Mouse (Mus musculus): ENCODE measurements around the gene Jakmip3. TPM values are rescaled to one million over a fixed set of nuclear protein-coding genes. Genes with fewer than 3 reads are reported as not detected.

Jakmip3 gene
- polyA plus RNA-seq, 1 experiment: not detected

- no peak overlapping the region for H3K27ac ChIP-seq (replicated peaks; ENCODE audit: low read depth, low read length)
- H3K4me3 ChIP-seq (ENCODE audit: insufficient read depth, low read depth, low read length): no peak overlapping the region
- H3K4me1 ChIP-seq (ENCODE audit: control insufficient read depth, insufficient read depth, insufficient read length, low read length): no peaks in the 10 kb centered on the region
Observed at GRCm38 (mm10) chr7:139119152-139119774, 178.7 kb downstream of the Jakmip3 start.

DNA sequence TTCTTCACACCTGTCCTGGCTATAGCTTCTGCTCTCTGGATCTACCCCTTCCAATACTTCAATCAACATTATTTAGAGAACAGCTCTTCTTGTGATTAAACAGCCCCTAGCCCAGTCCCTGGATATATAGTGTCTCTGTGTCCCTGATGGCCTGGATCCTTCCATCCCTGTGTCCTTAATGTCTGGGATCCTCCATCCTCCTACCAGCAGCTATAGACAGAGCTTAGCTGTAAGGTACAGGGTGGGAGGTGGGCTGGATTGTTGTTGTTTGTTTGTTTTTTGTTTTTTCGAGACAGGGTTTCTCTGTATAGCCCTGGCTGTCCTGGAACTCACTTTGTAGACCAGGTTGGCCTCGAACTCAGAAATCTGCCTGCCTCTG is 179.2 kb downstream of the Jakmip3 start:
- Histone ChIP-seq H3K4me1 (ENCODE audit: control insufficient read depth, insufficient read depth, insufficient read length, low read length) (no peaks in the 10 kb centered on the region), H3K4me3 (ENCODE audit: insufficient read depth, low read depth, low read length) (no peak overlapping the region), H3K27ac (replicated peaks; ENCODE audit: low read depth, low read length) (no peak overlapping the region)

DNA sequence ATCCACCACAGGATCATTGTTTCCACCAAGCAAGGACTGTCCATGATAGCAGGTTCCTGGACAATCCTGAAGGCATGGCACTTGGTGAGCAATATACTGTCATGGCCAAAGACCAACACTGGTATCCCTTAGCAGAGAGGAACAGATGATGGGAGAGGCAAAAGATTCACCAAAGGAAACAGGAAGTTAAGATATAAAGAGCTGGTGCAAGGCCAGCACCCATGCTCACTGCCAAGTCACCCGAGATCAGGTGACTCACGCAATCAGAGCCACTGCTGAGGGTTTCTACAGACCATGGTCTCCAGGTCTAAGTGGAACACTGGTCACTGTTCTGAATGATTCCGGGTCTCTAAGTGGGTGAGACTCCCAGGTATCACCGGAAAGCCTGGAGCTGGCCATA is 185.4 kb downstream of the Jakmip3 start:
- Histone ChIP-seq H3K4me1 (ENCODE audit: control insufficient read depth, insufficient read depth, insufficient read length, low read length) (no peaks in the 10 kb centered on the region), H3K4me3 (ENCODE audit: insufficient read depth, low read depth, low read length) (no peak overlapping the region)

DNA sequence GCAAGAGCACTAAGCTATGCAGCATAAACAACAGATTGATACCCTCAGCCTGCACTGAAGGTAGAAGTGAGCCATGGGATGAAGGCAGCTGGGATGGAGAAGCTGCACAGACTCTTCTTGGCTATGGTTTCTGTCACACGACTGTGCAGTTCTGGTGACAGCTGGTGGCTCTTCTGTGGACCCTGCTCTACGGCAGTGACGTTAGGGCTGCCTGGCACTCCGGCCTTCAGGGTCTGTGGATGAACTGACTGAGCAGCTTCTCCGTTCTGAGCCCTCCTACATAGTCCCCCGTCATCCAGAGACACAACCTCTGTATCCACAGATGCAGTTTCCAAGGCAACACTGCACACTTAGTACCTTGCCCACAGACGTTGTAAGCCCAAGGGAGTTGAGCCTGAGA is 186.0 kb downstream of the Jakmip3 start:
- Histone ChIP-seq H3K27ac (replicated peaks; ENCODE audit: low read depth, low read length) (no peak overlapping the region), H3K4me3 (ENCODE audit: insufficient read depth, low read depth, low read length) (no peak overlapping the region), H3K4me1 (ENCODE audit: control insufficient read depth, insufficient read depth, insufficient read length, low read length) (no peaks in the 10 kb centered on the region)

More for the DNA sequence above, 185.4 kb downstream of the Jakmip3 start:
- no peak overlapping the region for H3K27ac ChIP-seq (replicated peaks; ENCODE audit: low read depth, low read length)

GRCm38 (mm10) chr7:139128994-139129393 is 188.5 kb downstream of the Jakmip3 start:
- H3K27ac ChIP-seq (replicated peaks; ENCODE audit: low read depth, low read length): no peak overlapping the region
- no peak overlapping the region for H3K4me3 ChIP-seq (ENCODE audit: insufficient read depth, low read depth, low read length)
- no peaks in the 10 kb centered on the region for H3K4me1 ChIP-seq (ENCODE audit: control insufficient read depth, insufficient read depth, insufficient read length, low read length)

- Histone ChIP-seq H3K4me3 (ENCODE audit: insufficient read depth, low read depth, low read length) (no peak overlapping the region), H3K27ac (replicated peaks; ENCODE audit: low read depth, low read length) (no peak overlapping the region), H3K4me1 (ENCODE audit: control insufficient read depth, insufficient read depth, insufficient read length, low read length) (no peaks in the 10 kb centered on the region)
Observed at GRCm38 (mm10) chr7:139130361-139130760, 189.8 kb downstream of the Jakmip3 start.

DNA sequence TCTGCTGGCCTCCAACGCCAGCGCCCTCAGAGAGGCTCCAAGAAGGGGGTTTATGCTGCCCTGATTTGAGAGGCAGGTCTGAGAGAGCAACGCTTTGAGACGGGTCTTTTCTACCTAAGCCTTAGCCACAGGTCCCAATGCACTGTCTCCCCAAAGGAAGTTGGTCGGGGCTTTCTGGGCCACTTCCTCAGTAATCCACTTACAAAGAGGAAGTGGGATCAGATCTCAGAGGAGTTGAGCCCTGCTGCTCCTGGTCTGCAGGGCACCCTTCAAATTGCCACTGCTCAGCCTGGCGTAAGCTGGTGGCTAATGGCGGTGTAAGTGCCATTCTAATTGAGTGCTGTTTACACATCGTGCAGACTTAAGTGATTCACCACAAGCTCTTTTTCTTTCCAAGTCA is 191.0 kb downstream of the Jakmip3 start:
- no peak overlapping the region for H3K4me3 ChIP-seq (ENCODE audit: insufficient read depth, low read depth, low read length)
- H3K4me1 ChIP-seq (ENCODE audit: control insufficient read depth, insufficient read depth, insufficient read length, low read length): no peaks in the 10 kb centered on the region
- H3K27ac ChIP-seq (replicated peaks; ENCODE audit: low read depth, low read length): no peak overlapping the region

- H3K4me3 ChIP-seq (ENCODE audit: insufficient read depth, low read depth, low read length): no peak overlapping the region
- H3K4me1 ChIP-seq (ENCODE audit: control insufficient read depth, insufficient read depth, insufficient read length, low read length): no peaks in the 10 kb centered on the region
- H3K27ac ChIP-seq (replicated peaks; ENCODE audit: low read depth, low read length): no peak overlapping the region
Observed at GRCm38 (mm10) chr7:139133446-139133845, 192.9 kb downstream of the Jakmip3 start.

Other genes with a start within 250 kb of the Jakmip3 start
- 46.5 and 55.9 TPM in 2 replicates for gene Ppp2r2d, start 94.7 kb upstream of the Jakmip3 start, polyA plus RNA-seq (2012; ENCODE audit: insufficient read depth, insufficient read length, missing spikeins)
- gene Mapk1ip1, start 94.5 kb upstream of the Jakmip3 start, polyA plus RNA-seq (2012; ENCODE audit: insufficient read depth, insufficient read length, missing spikeins): 16.2 and 24.3 TPM in 2 replicates
- 291 and 323 TPM in 2 replicates for gene Bnip3, start 31.2 kb upstream of the Jakmip3 start, polyA plus RNA-seq (2012; ENCODE audit: insufficient read depth, insufficient read length, missing spikeins)
- 0.54 TPM in 1 of 2 replicates, not detected in the other for gene Dpysl4, start 145.3 kb downstream of the Jakmip3 start, polyA plus RNA-seq (2012; ENCODE audit: insufficient read depth, insufficient read length, missing spikeins)